Mouse (Mus musculus): ENCODE results near the gene Lyrm7.

- no peak for TF ChIP-seq CTCF (IDR thresholded peaks at IDR 0.05; ENCODE audit: borderline replicate concordance, extremely low read depth, insufficient read depth, insufficient read length)
- TF ChIP-seq POLR2A (IDR thresholded peaks at IDR 0.05; ENCODE audit: borderline replicate concordance, extremely low read depth, insufficient read depth, insufficient read length, poor library complexity, severe bottlenecking): no peak
Observed at GRCm38 (mm10) chr11:54778131-54778844, 82.4 kb downstream of the Lyrm7 start.

Data from brain, embryonic 14.5 days (tissue).